ENCODE assay signal across 14 mouse cellular contexts in the genomic region with DNA sequence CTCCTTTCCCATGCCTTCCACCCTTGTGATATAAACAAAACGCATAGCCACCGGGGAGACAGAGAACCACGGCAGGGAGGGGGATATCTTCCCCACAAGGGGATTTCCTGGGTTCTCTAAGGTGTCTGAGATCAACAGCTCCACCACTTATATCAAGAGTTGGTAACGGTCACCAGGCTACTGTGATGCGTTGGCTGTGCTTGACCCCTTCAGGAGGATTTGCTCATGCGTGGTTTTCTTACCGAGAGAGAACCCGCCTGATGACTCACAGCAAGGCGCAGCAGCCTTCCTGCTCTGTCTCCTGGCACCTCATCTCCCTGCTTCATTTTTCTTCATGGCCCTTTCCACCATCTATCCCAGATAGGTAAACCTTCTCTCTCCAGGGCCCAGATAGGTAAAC. TPM values are rescaled to one million over a fixed set of nuclear protein-coding genes. Genes with fewer than 3 reads are reported as not detected.
DNase-seq lines count a peak whose midpoint lies in the region; ATAC-seq lines count a peak whose summit lies in the region.
"Had no signal": no experiment of that assay in that cellular context is flagged by ENCODE, and none has a peak within 500 bp of the region (broad histone marks: within the 10 kb centered on the region; RNA-seq: fewer than 3 reads in every experiment).

No protein-coding gene starts in this region.

- peak; percentile 9 to 18 for DNase-seq in lung, adult 18-20 months
- no peak for DNase-seq in lung, postnatal 36 days
- DNase-seq in 3134 (ENCODE audit: extremely low read depth, insufficient read length, low spot score) (peak; percentile 29), 3T3-L1 (ENCODE audit: low read depth, low spot score) (peak; percentile 53), MN1 (ENCODE audit: low spot score) (peak; percentile 38)
- DNase-seq in layer of hippocampus, adult 11-12 months (ENCODE audit: low spot score) = no peak
- DNase-seq in spleen, adult 12 weeks (ENCODE audit: low spot score) = no peak

- no peak for ATAC-seq in megakaryocyte, adult 5-6 weeks (ENCODE audit: poor library complexity, severe bottlenecking)
- ATAC-seq: CD4-positive, CD25-positive, alpha-beta regulatory T cell, adult 4 months; forebrain, embryonic 14.5 days; forebrain, postnatal 0 days; hindbrain, embryonic 16.5 days had no signal

RNA-seq across cellular contexts. Expression of a gene that starts 47.1 kb away (rescaled TPM):
- total RNA-seq in megakaryocyte, adult 5-6 weeks (2015) = not detected in 2 replicates
- not detected in 2 replicates for total RNA-seq in megakaryocyte, adult 5-6 weeks (2017)
- total RNA-seq: common myeloid progenitor, adult 5-6 weeks; gastrocnemius, adult 2 months had no signal

Comparison
In these comparisons a context has a peak if more than half of its experiments do, and no peak if none do; other contexts are left out.
1. DNase-seq: peak in lung, adult 18-20 months (2 of 2), 3134 (single experiment), 3T3-L1 (single experiment) and MN1 (single experiment); none in lung, postnatal 36 days (single experiment), layer of hippocampus, adult 11-12 months (single experiment) and spleen, adult 12 weeks (single experiment).